7 mouse cellular contexts compared by ENCODE assay signal in the genomic region with DNA sequence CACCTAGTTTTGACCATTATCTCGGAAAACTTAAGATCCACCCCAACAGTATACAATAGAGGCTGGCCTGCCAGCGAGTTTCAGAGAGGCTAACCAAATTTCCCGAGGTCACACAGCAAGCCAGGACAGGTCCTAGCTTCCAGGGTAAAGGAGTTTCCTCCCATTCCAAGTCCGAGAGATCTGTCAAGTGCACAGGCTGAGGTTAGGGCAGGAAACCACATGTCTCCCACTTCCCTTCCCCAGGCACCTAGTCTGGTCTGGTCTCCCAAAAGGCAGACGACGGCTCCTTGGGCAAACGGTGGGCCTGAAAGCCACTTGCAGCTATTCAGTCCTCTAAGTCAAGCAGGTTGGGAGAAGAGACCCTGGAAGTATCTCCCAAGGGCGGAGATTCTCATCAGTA. TPM values are rescaled to one million over a fixed set of nuclear protein-coding genes. Genes with fewer than 3 reads are reported as not detected.
A peak's percentile ranks its signal among the peaks of the same experiment; 100 is the strongest.
DNase-seq lines count a peak whose midpoint lies in the region; ATAC-seq lines count a peak whose summit lies in the region.

No protein-coding gene starts in this region.

- peak overlapping the region; percentile 79 for H3K9ac ChIP-seq in embryonic facial prominence, embryonic 12.5 days
- H3K9ac ChIP-seq in kidney, embryonic 15.5 days, result peak overlapping the region; percentile 81; the same call in 1 of the 2 replicates
- H3K9ac ChIP-seq in midbrain, embryonic 13.5 days (replicated peaks), result no peak overlapping the region

- no peak for ATAC-seq in embryonic facial prominence, embryonic 12.5 days (ENCODE audit: insufficient number of reproducible peaks, insufficient read depth, low FRiP score, low TSS enrichment)
- ATAC-seq in granulocyte monocyte progenitor cell, adult 5-6 weeks (replicated peaks; ENCODE audit: poor library complexity, severe bottlenecking), result peak; percentile 73
- no peak for ATAC-seq in kidney, embryonic 15.5 days (replicated peaks; ENCODE audit: low FRiP score)
- no peak for ATAC-seq in midbrain, embryonic 13.5 days

- no peaks in the 10 kb centered on the region for H3K9me3 ChIP-seq in embryonic facial prominence, embryonic 12.5 days
- no peaks in the 10 kb centered on the region for H3K9me3 ChIP-seq in kidney, embryonic 15.5 days (replicated peaks)
- no peaks in the 10 kb centered on the region for H3K9me3 ChIP-seq in midbrain, embryonic 13.5 days

- 0 out of 2 replicates have a peak overlapping the region, but pooled peaks have one; percentile 66 for H3K27ac ChIP-seq in embryonic facial prominence, embryonic 12.5 days
- peak overlapping the region; percentile 92 for H3K27ac ChIP-seq in kidney, embryonic 15.5 days
- no peak overlapping the region for H3K27ac ChIP-seq in midbrain, embryonic 13.5 days

- H3K4me2 ChIP-seq in embryonic facial prominence, embryonic 12.5 days (replicated peaks), result peak overlapping the region; percentile 77
- peak overlapping the region; percentile 91 for H3K4me2 ChIP-seq in kidney, embryonic 15.5 days
- H3K4me2 ChIP-seq in midbrain, embryonic 13.5 days (replicated peaks), result peak overlapping the region; percentile 73

- H3K27me3 ChIP-seq in embryonic facial prominence, embryonic 12.5 days, result no peaks in the 10 kb centered on the region
- no peaks in the 10 kb centered on the region for H3K27me3 ChIP-seq in kidney, embryonic 15.5 days
- H3K27me3 ChIP-seq in midbrain, embryonic 13.5 days, result no peaks in the 10 kb centered on the region

- H3K36me3 ChIP-seq in embryonic facial prominence, embryonic 12.5 days, result peaks cover 12% of the 10 kb centered on the region; the same call in 1 of the 2 replicates
- H3K36me3 ChIP-seq in kidney, embryonic 15.5 days, result peaks cover 5% of the 10 kb centered on the region; the same call in 1 of the 2 replicates
- no peaks in the 10 kb centered on the region for H3K36me3 ChIP-seq in midbrain, embryonic 13.5 days

- DNase-seq in adrenal gland, adult 8-10 months, result no peak
- DNase-seq in urinary bladder, adult 2 months (ENCODE audit: low spot score), result no peak
- no peak for DNase-seq in thymus, postnatal 4 days

- H3K4me3 ChIP-seq in embryonic facial prominence, embryonic 12.5 days, result peak overlapping the region; percentile 81
- H3K4me3 ChIP-seq in kidney, embryonic 15.5 days (replicated peaks), result peak overlapping the region; percentile 90
- peak overlapping the region; percentile 60 for H3K4me3 ChIP-seq in midbrain, embryonic 13.5 days (replicated peaks)

- 43% methylated on average over 8 of the region's 8 CpGs for WGBS in embryonic facial prominence, embryonic 12.5 days
- WGBS in kidney, embryonic 15.5 days, result 39% methylated on average over 8 of the region's 8 CpGs
- 69% methylated on average over 8 of the region's 8 CpGs for WGBS in midbrain, embryonic 13.5 days

- peaks cover 36% of the 10 kb centered on the region for H3K4me1 ChIP-seq in embryonic facial prominence, embryonic 12.5 days
- H3K4me1 ChIP-seq in kidney, embryonic 15.5 days, result peaks cover 57% of the 10 kb centered on the region
- peaks cover 40% of the 10 kb centered on the region for H3K4me1 ChIP-seq in midbrain, embryonic 13.5 days (replicated peaks)

RNA-seq across cellular contexts. Expression of gene Rilpl1, which starts 1.5 kb away (rescaled TPM):
- 29.2 and 29.6 TPM in 2 replicates for polyA plus RNA-seq in embryonic facial prominence, embryonic 12.5 days (2016; fragmentation: Nextera tagmentation; extraction: Ambion mirVana)
- total RNA-seq in granulocyte monocyte progenitor cell, adult 5-6 weeks (2014; fragmentation: Nextera tagmentation), result 1.3 TPM in 1 of 2 replicates, not detected in the other
- not detected in 2 replicates for total RNA-seq in granulocyte monocyte progenitor cell, adult 5-6 weeks (2017)
- 21.8 and 22.8 TPM in 2 replicates for polyA plus RNA-seq in kidney, embryonic 15.5 days (2015; fragmentation: Nextera tagmentation; extraction: Ambion mirVana)
- 9.1 and 10.3 TPM in 2 replicates for polyA plus RNA-seq in midbrain, embryonic 13.5 days (2015; fragmentation: Nextera tagmentation; extraction: Ambion mirVana)
- 10 to 100 TPM; 16.1 to 26.7 (median 21.0) TPM for total RNA-seq in adrenal gland, adult 8-10 months (2022)
- polyA plus RNA-seq in urinary bladder, adult 2 months (2012; rRNA removed), result 17.7 and 24.6 TPM in 2 replicates

RNA-seq across cellular contexts. Expression of gene Tmed2, which starts 10.8 kb away (rescaled TPM):
- 453 and 479 TPM in 2 replicates for polyA plus RNA-seq in embryonic facial prominence, embryonic 12.5 days (2016; fragmentation: Nextera tagmentation; extraction: Ambion mirVana)
- total RNA-seq in granulocyte monocyte progenitor cell, adult 5-6 weeks (2014; fragmentation: Nextera tagmentation), result 512 and 560 TPM in 2 replicates
- 584 and 1,053 TPM in 2 replicates for total RNA-seq in granulocyte monocyte progenitor cell, adult 5-6 weeks (2017)
- 519 and 585 TPM in 2 replicates for polyA plus RNA-seq in kidney, embryonic 15.5 days (2015; fragmentation: Nextera tagmentation; extraction: Ambion mirVana)
- 345 and 368 TPM in 2 replicates for polyA plus RNA-seq in midbrain, embryonic 13.5 days (2015; fragmentation: Nextera tagmentation; extraction: Ambion mirVana)
- 100 to 1,000 TPM; 179 to 244 (median 222) TPM for total RNA-seq in adrenal gland, adult 8-10 months (2022)
- polyA plus RNA-seq in urinary bladder, adult 2 months (2012; rRNA removed), result 226 and 254 TPM in 2 replicates

RNA-seq across cellular contexts. Expression of gene Ddx55, which starts 23.0 kb away (rescaled TPM):
- polyA plus RNA-seq in embryonic facial prominence, embryonic 12.5 days (2016; fragmentation: Nextera tagmentation; extraction: Ambion mirVana), result 17.4 and 18.3 TPM in 2 replicates
- 14.5 and 19.8 TPM in 2 replicates for total RNA-seq in granulocyte monocyte progenitor cell, adult 5-6 weeks (2014; fragmentation: Nextera tagmentation)
- 8.4 and 10.6 TPM in 2 replicates for total RNA-seq in granulocyte monocyte progenitor cell, adult 5-6 weeks (2017)
- polyA plus RNA-seq in kidney, embryonic 15.5 days (2015; fragmentation: Nextera tagmentation; extraction: Ambion mirVana), result 13.6 and 15.8 TPM in 2 replicates
- 28.0 and 28.2 TPM in 2 replicates for polyA plus RNA-seq in midbrain, embryonic 13.5 days (2015; fragmentation: Nextera tagmentation; extraction: Ambion mirVana)
- 10 to 100 TPM; 13.4 to 28.4 (median 22.0) TPM for total RNA-seq in adrenal gland, adult 8-10 months (2022)
- 14.3 and 14.7 TPM in 2 replicates for polyA plus RNA-seq in urinary bladder, adult 2 months (2012; rRNA removed)

RNA-seq across cellular contexts. Expression of gene Snrnp35, which starts 46.8 kb away (rescaled TPM):
- polyA plus RNA-seq in embryonic facial prominence, embryonic 12.5 days (2016; fragmentation: Nextera tagmentation; extraction: Ambion mirVana), result 26.5 and 27.2 TPM in 2 replicates
- total RNA-seq in granulocyte monocyte progenitor cell, adult 5-6 weeks (2014; fragmentation: Nextera tagmentation), result 9.1 and 12.3 TPM in 2 replicates
- total RNA-seq in granulocyte monocyte progenitor cell, adult 5-6 weeks (2017), result 11.8 and 11.9 TPM in 2 replicates
- 26.7 and 27.4 TPM in 2 replicates for polyA plus RNA-seq in kidney, embryonic 15.5 days (2015; fragmentation: Nextera tagmentation; extraction: Ambion mirVana)
- 26.1 and 26.3 TPM in 2 replicates for polyA plus RNA-seq in midbrain, embryonic 13.5 days (2015; fragmentation: Nextera tagmentation; extraction: Ambion mirVana)
- 10 to 100 TPM; 17.1 to 23.2 (median 17.5) TPM for total RNA-seq in adrenal gland, adult 8-10 months (2022)
- polyA plus RNA-seq in urinary bladder, adult 2 months (2012; rRNA removed), result 7.2 and 8.8 TPM in 2 replicates

RNA-seq across cellular contexts. Expression of gene Eif2b1, which starts 49.2 kb away (rescaled TPM):
- polyA plus RNA-seq in embryonic facial prominence, embryonic 12.5 days (2016; fragmentation: Nextera tagmentation; extraction: Ambion mirVana), result 71.6 and 72.6 TPM in 2 replicates
- 49.6 and 52.0 TPM in 2 replicates for total RNA-seq in granulocyte monocyte progenitor cell, adult 5-6 weeks (2014; fragmentation: Nextera tagmentation)
- 39.5 and 50.9 TPM in 2 replicates for total RNA-seq in granulocyte monocyte progenitor cell, adult 5-6 weeks (2017)
- 72.5 and 73.1 TPM in 2 replicates for polyA plus RNA-seq in kidney, embryonic 15.5 days (2015; fragmentation: Nextera tagmentation; extraction: Ambion mirVana)
- 75.2 and 75.4 TPM in 2 replicates for polyA plus RNA-seq in midbrain, embryonic 13.5 days (2015; fragmentation: Nextera tagmentation; extraction: Ambion mirVana)
- total RNA-seq in adrenal gland, adult 8-10 months (2022), result 10 to 100 TPM; 41.9 to 46.9 (median 45.6) TPM
- polyA plus RNA-seq in urinary bladder, adult 2 months (2012; rRNA removed), result 42.0 and 46.2 TPM in 2 replicates
